Mouse (Mus musculus): ENCODE results near the gene Asb16.

DNA sequence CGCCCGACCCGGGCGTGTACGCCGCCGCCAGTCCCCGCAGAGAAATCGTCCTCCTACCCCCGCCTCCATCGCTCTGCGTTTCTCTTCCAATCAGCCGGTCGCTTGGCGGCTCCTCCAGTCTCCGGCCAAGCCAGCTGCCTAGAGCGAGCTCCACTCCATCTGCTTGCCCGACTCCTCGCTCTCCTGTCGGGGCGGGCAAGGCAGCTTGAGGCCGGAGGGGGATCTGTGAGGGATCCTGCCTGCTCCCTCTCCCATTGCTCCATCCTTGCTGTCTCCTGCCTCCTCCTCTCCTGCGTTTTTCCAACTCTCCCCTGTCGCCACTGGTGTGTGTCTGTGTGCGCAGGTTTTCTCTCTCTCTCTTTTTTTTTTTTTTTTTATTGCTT, 50.9 kb downstream of the Asb16 start, which contains the start of gene Ubtf:
- TF ChIP-seq CTCF (IDR thresholded peaks at IDR 0.05; ENCODE audit: control insufficient read depth, insufficient read depth, insufficient read length) (no peak), MAX (IDR thresholded peaks at IDR 0.05) (no peak), MYOD1 (IDR thresholded peaks at IDR 0.05; ENCODE audit: control insufficient read depth, insufficient read length, low read depth) (no peak)
